Mouse (Mus musculus): ENCODE measurements at regions not wholly inside any gene's neighbourhood (a gene's known extent, or its start where the extent isn't known, plus 50 kb on each side); places are given as distances from the start of the nearest gene placed in this dataset.
"Not testable (repeated sequence)": the region's sequence is repeated elsewhere in the genome, so short reads cannot be mapped to it uniquely, and the experiment has no call there.

- DNase-seq (ENCODE audit: low spot score in 2 of 2), result no peak
Observed at GRCm38 (mm10) chr7:63998995-63999960, 60.6 kb upstream of the Klf13 start.

- no peak for DNase-seq (ENCODE audit: low spot score in 2 of 2)
Observed at GRCm38 (mm10) chr7:63997997-63998396, 59.3 kb upstream of the Klf13 start.

GRCm38 (mm10) chr7:63996581-63997098 lies 57.9 kb upstream of the Klf13 start:
- DNase-seq (ENCODE audit: low spot score in 2 of 2), result no peak

- DNase-seq (ENCODE audit: low spot score in 2 of 2), result no peak
Observed at GRCm38 (mm10) chr7:63995255-63995980, 56.7 kb upstream of the Klf13 start.

GRCm38 (mm10) chr7:63994769-63995168 lies 56.1 kb upstream of the Klf13 start:
- not testable (repeated sequence) for DNase-seq (ENCODE audit: low spot score in 2 of 2)

GRCm38 (mm10) chr7:63992155-63992554 lies 53.4 kb upstream of the Klf13 start:
- DNase-seq (ENCODE audit: low spot score in 2 of 2), result peak; percentile 27 to 50

- peak; percentile 40 to 73 for DNase-seq (ENCODE audit: low spot score in 2 of 2)
Observed at GRCm38 (mm10) chr7:63991085-63992010, 52.6 kb upstream of the Klf13 start.

GRCm38 (mm10) chr7:63990312-63991028 lies 51.8 kb upstream of the Klf13 start:
- DNase-seq (ENCODE audit: low spot score in 2 of 2), result no peak

GRCm38 (mm10) chr7:63989736-63990135 lies 51.0 kb upstream of the Klf13 start:
- no peak for DNase-seq (ENCODE audit: low spot score in 2 of 2)
